In genomic region chr14:51918966-51919365, GRCm38 (mm10) we compare ENCODE assay signal across 26 mouse cellular contexts. TPM values are rescaled to one million over a fixed set of nuclear protein-coding genes. Genes with fewer than 3 reads are reported as not detected.
"Had no signal": no experiment of that assay in that cellular context is flagged by ENCODE, and none has a peak within 500 bp of the region (broad histone marks: within the 10 kb centered on the region; RNA-seq: fewer than 3 reads in every experiment).

No protein-coding gene starts in this region.

- H3K27ac ChIP-seq: lung, embryonic 15.5 days; macrophage; midbrain, embryonic 13.5 days; midbrain, embryonic 15.5 days; neural tube, embryonic 12.5 days had no signal

- H3K27me3 ChIP-seq: lung, embryonic 15.5 days; midbrain, embryonic 15.5 days; neural tube, embryonic 12.5 days had no signal

- H3K36me3 ChIP-seq: lung, embryonic 15.5 days; midbrain, embryonic 13.5 days; midbrain, embryonic 15.5 days; neural tube, embryonic 12.5 days had no signal

- H3K4me3 ChIP-seq: lung, embryonic 15.5 days; megakaryocyte, embryonic 14.5 days; midbrain, embryonic 13.5 days; midbrain, embryonic 15.5 days; neural tube, embryonic 12.5 days had no signal

- DNase-seq: liver, postnatal 0 days; lung, adult 2 months; lung, postnatal 14 days; lung, postnatal 36 days; right cerebral cortex, postnatal 14 days; spleen, adult 18-20 months; thymus, adult 18-20 months; thymus, postnatal 14 days; thymus, postnatal 36 days had no signal

RNA-seq across cellular contexts. Expression of gene Tppp2, which starts 0.7 kb away (rescaled TPM):
- total RNA-seq: megakaryocyte progenitor cell, adult 5-6 weeks; midbrain, postnatal 0 days; monocyte, adult 5-6 weeks; neutrophil, adult 5-6 weeks had no signal
- polyA plus RNA-seq: liver, postnatal 0 days; lung, adult 2 months; lung, embryonic 15.5 days; lung, postnatal 0 days; macrophage; midbrain, embryonic 11.5 days; midbrain, embryonic 13.5 days; midbrain, embryonic 15.5 days; midbrain, postnatal 0 days; neural tube, embryonic 12.5 days; neural tube, embryonic 14.5 days; small intestine, adult 2 months; stomach, embryonic 14.5 days; stomach, embryonic 16.5 days; thymus, postnatal 0 days had no signal

RNA-seq across cellular contexts. Expression of gene Rnase13, which starts 3.6 kb away (rescaled TPM):
- total RNA-seq: megakaryocyte progenitor cell, adult 5-6 weeks; midbrain, postnatal 0 days; monocyte, adult 5-6 weeks; neutrophil, adult 5-6 weeks had no signal
- polyA plus RNA-seq: liver, postnatal 0 days; lung, adult 2 months; lung, embryonic 15.5 days; lung, postnatal 0 days; macrophage; midbrain, embryonic 11.5 days; midbrain, embryonic 13.5 days; midbrain, embryonic 15.5 days; midbrain, postnatal 0 days; neural tube, embryonic 12.5 days; neural tube, embryonic 14.5 days; small intestine, adult 2 months; stomach, embryonic 14.5 days; stomach, embryonic 16.5 days; thymus, postnatal 0 days had no signal

RNA-seq across cellular contexts. Expression of gene Ndrg2, which starts 5.0 kb away (rescaled TPM):
- polyA plus RNA-seq: macrophage had no signal

RNA-seq across cellular contexts. Expression of gene Slc39a2, which starts 26.3 kb away (rescaled TPM):
- total RNA-seq: monocyte, adult 5-6 weeks had no signal
